Mouse (Mus musculus): ENCODE data around the gene Ift20. TPM values are rescaled to one million over a fixed set of nuclear protein-coding genes. Genes with fewer than 3 reads are reported as not detected.

Gene Ift20
- total RNA-seq (2015; ENCODE audit: low replicate concordance) (63.1 and 72.5 TPM in 2 replicates), total RNA-seq (2017; ENCODE audit: low replicate concordance) (20.1 and 72.1 TPM in 2 replicates)

- ATAC-seq (replicated peaks; ENCODE audit: low FRiP score, poor library complexity, severe bottlenecking), result peak; percentile 95
Observed at GRCm38 (mm10) chr11:78536080-78536689, at the start of gene Ift20, which contains the start of gene Tnfaip1. TSS of gene Ift20 (plus strand) at chr11:78536361. TSS of gene Tnfaip1 (minus strand) at chr11:78536332.

- ATAC-seq (replicated peaks; ENCODE audit: low FRiP score, poor library complexity, severe bottlenecking), result no peak
Observed at GRCm38 (mm10) chr11:78488168-78488567, 48.0 kb upstream of the Ift20 start.

GRCm38 (mm10) chr11:78490781-78491241 is 45.4 kb upstream of the Ift20 start:
- ATAC-seq (replicated peaks; ENCODE audit: low FRiP score, poor library complexity, severe bottlenecking), result no peak

- no peak for ATAC-seq (replicated peaks; ENCODE audit: low FRiP score, poor library complexity, severe bottlenecking)
Observed at GRCm38 (mm10) chr11:78495904-78496303, 40.3 kb upstream of the Ift20 start.

- no peak for ATAC-seq (replicated peaks; ENCODE audit: low FRiP score, poor library complexity, severe bottlenecking)
Observed at GRCm38 (mm10) chr11:78497071-78497541, 39.1 kb upstream of the Ift20 start.

- peak; percentile 95 for ATAC-seq (replicated peaks; ENCODE audit: low FRiP score, poor library complexity, severe bottlenecking)
Observed at GRCm38 (mm10) chr11:78497544-78498522, 38.3 kb upstream of the Ift20 start, which contains the start of gene Sarm1. TSS of gene Sarm1 (minus strand) at chr11:78497754.

GRCm38 (mm10) chr11:78499004-78499403 is 37.2 kb upstream of the Ift20 start, which contains the start of gene Vtn:
TSS of gene Vtn (plus strand) at chr11:78499091.
- ATAC-seq (replicated peaks; ENCODE audit: low FRiP score, poor library complexity, severe bottlenecking), result no peak

- no peak for ATAC-seq (replicated peaks; ENCODE audit: low FRiP score, poor library complexity, severe bottlenecking)
Observed at GRCm38 (mm10) chr11:78499543-78499942, 36.6 kb upstream of the Ift20 start.

- no peak for ATAC-seq (replicated peaks; ENCODE audit: low FRiP score, poor library complexity, severe bottlenecking)
Observed at GRCm38 (mm10) chr11:78500623-78501202, 35.4 kb upstream of the Ift20 start.

GRCm38 (mm10) chr11:78501529-78501928 is 34.6 kb upstream of the Ift20 start:
- no peak for ATAC-seq (replicated peaks; ENCODE audit: low FRiP score, poor library complexity, severe bottlenecking)

GRCm38 (mm10) chr11:78502909-78503650 is 33.1 kb upstream of the Ift20 start, which contains the start of gene Sebox:
TSS of gene Sebox (plus strand) at chr11:78503447.
- no peak for ATAC-seq (replicated peaks; ENCODE audit: low FRiP score, poor library complexity, severe bottlenecking)

- no peak for ATAC-seq (replicated peaks; ENCODE audit: low FRiP score, poor library complexity, severe bottlenecking)
Observed at GRCm38 (mm10) chr11:78505430-78505829, 30.7 kb upstream of the Ift20 start.

GRCm38 (mm10) chr11:78509148-78509547 is 27.0 kb upstream of the Ift20 start:
- no peak for ATAC-seq (replicated peaks; ENCODE audit: low FRiP score, poor library complexity, severe bottlenecking)

- peak; percentile 97 for ATAC-seq (replicated peaks; ENCODE audit: low FRiP score, poor library complexity, severe bottlenecking)
Observed at GRCm38 (mm10) chr11:78512025-78512957, 23.9 kb upstream of the Ift20 start, which contains the start of the genes Tmem199 and Poldip2. TSS of gene Tmem199 (minus strand) at chr11:78512172. TSS of gene Poldip2 (plus strand) at chr11:78512193.

- no peak for ATAC-seq (replicated peaks; ENCODE audit: low FRiP score, poor library complexity, severe bottlenecking)
Observed at GRCm38 (mm10) chr11:78513106-78513790, 22.9 kb upstream of the Ift20 start.

- no peak for ATAC-seq (replicated peaks; ENCODE audit: low FRiP score, poor library complexity, severe bottlenecking)
Observed at GRCm38 (mm10) chr11:78515549-78516325, 20.4 kb upstream of the Ift20 start.

- no peak for ATAC-seq (replicated peaks; ENCODE audit: low FRiP score, poor library complexity, severe bottlenecking)
Observed at GRCm38 (mm10) chr11:78518931-78519330, 17.2 kb upstream of the Ift20 start.

Data from erythroid progenitor cell, adult 5-6 weeks (primary cell).